ENCODE assay signal across 7 mouse cellular contexts in genomic region chr2:152293179-152293726, GRCm38 (mm10). TPM values are rescaled to one million over a fixed set of nuclear protein-coding genes. Genes with fewer than 3 reads are reported as not detected.
DNase-seq lines count a peak whose midpoint lies in the region; ATAC-seq and TF ChIP-seq lines count a peak whose summit lies in the region.

No protein-coding gene starts in this region.

- H3K27me3 ChIP-seq in lung, postnatal 0 days (replicated peaks; ENCODE audit: insufficient read depth, low read length): no peaks in the 10 kb centered on the region
- H3K27me3 ChIP-seq in limb, embryonic 13.5 days: no peaks in the 10 kb centered on the region
- no peaks in the 10 kb centered on the region for H3K27me3 ChIP-seq in small intestine, adult 2 months (ENCODE audit: control insufficient read depth, insufficient read depth, low read length)

- no peak for TF ChIP-seq POLR2A in embryonic fibroblast, embryonic 13.5 days (IDR thresholded peaks at IDR 0.05; ENCODE audit: low read depth, low read length)
- TF ChIP-seq POLR2A in small intestine, adult 2 months (IDR thresholded peaks at IDR 0.05; ENCODE audit: low read depth, low read length): no peak

- H3K27ac ChIP-seq in lung, postnatal 0 days (ENCODE audit: low read length): no peak overlapping the region
- H3K27ac ChIP-seq in embryonic fibroblast, embryonic 13.5 days (ENCODE audit: insufficient read depth, low read length): no peak overlapping the region
- no peak overlapping the region for H3K27ac ChIP-seq in limb, embryonic 13.5 days
- no peak overlapping the region for H3K27ac ChIP-seq in small intestine, adult 2 months (ENCODE audit: insufficient read depth, low read depth, low read length)

- peak overlapping the region; percentile 72 for H3K4me2 ChIP-seq in lung, postnatal 0 days (replicated peaks; ENCODE audit: low read depth, low read length)
- H3K4me2 ChIP-seq in limb, embryonic 13.5 days (replicated peaks): peak overlapping the region; percentile 86

- ATAC-seq in lung, postnatal 0 days: peak; percentile 7
- ATAC-seq in limb, embryonic 13.5 days (ENCODE audit: low FRiP score, low read depth): peak; percentile 60

- H3K4me1 ChIP-seq in lung, postnatal 0 days (ENCODE audit: insufficient read depth, low read depth, low read length): peaks cover 13% of the 10 kb centered on the region
- H3K4me1 ChIP-seq in embryonic fibroblast, embryonic 13.5 days (ENCODE audit: control insufficient read depth, insufficient read depth, low read length): peaks cover 8% of the 10 kb centered on the region
- H3K4me1 ChIP-seq in limb, embryonic 13.5 days: peaks cover 20% of the 10 kb centered on the region
- peaks cover 9% of the 10 kb centered on the region; the same call in 1 of the 2 replicates for H3K4me1 ChIP-seq in small intestine, adult 2 months (ENCODE audit: control insufficient read depth, insufficient read depth, insufficient read length, low read length)

- WGBS in lung, postnatal 0 days: under 1% methylated on average over 15 of the region's 15 CpGs
- WGBS in limb, embryonic 13.5 days: 2% methylated on average over 15 of the region's 15 CpGs
- under 1% methylated on average over 15 of the region's 15 CpGs for WGBS in small intestine, adult 2 months

- TF ChIP-seq CTCF in lung, postnatal 0 days (IDR thresholded peaks at IDR 0.05): no peak
- TF ChIP-seq CTCF in embryonic fibroblast, embryonic 13.5 days (IDR thresholded peaks at IDR 0.05; ENCODE audit: borderline replicate concordance, insufficient read depth, low read length): no peak
- TF ChIP-seq CTCF in small intestine, adult 2 months (IDR thresholded peaks at IDR 0.05; ENCODE audit: extremely low read depth, insufficient read length, insufficient replicate concordance, low read depth, low read length): no peak

- no peaks in the 10 kb centered on the region for H3K36me3 ChIP-seq in lung, postnatal 0 days (ENCODE audit: insufficient read depth, low read length)
- H3K36me3 ChIP-seq in limb, embryonic 13.5 days: 0 out of 2 replicates have a peak, but pooled peaks cover 7% of the 10 kb centered on the region
- peaks cover 2% of the 10 kb centered on the region; the same call in 1 of the 2 replicates for H3K36me3 ChIP-seq in small intestine, adult 2 months (ENCODE audit: control insufficient read depth, insufficient read depth, low read length)

- peak; percentile 9 for DNase-seq in lung, postnatal 0 days (ENCODE audit: low spot score)
- no peak for DNase-seq in lung, postnatal 4 days
- DNase-seq in testis, postnatal 10 days (ENCODE audit: low spot score): no peak
- DNase-seq in layer of hippocampus, postnatal 10 days (ENCODE audit: low spot score in 2 of 2): no peak

- TF ChIP-seq EP300 in lung, postnatal 0 days (IDR thresholded peaks at IDR 0.05): no peak

- H3K4me3 ChIP-seq in lung, postnatal 0 days (ENCODE audit: low read depth, low read length): peak overlapping the region; percentile 87
- peak overlapping the region; percentile 63 for H3K4me3 ChIP-seq in embryonic fibroblast, embryonic 13.5 days (ENCODE audit: insufficient read depth, low read length)
- H3K4me3 ChIP-seq in limb, embryonic 13.5 days: peak overlapping the region; percentile 87
- peak overlapping the region; percentile 91 for H3K4me3 ChIP-seq in small intestine, adult 2 months (ENCODE audit: low read depth, low read length)

- no peaks in the 10 kb centered on the region for H3K9me3 ChIP-seq in lung, postnatal 0 days (ENCODE audit: low read length)
- no peaks in the 10 kb centered on the region for H3K9me3 ChIP-seq in limb, embryonic 13.5 days

- peak overlapping the region; percentile 90; the same call in 1 of the 2 replicates for H3K9ac ChIP-seq in lung, postnatal 0 days (replicated peaks; ENCODE audit: low read depth)
- peak overlapping the region; percentile 94 for H3K9ac ChIP-seq in limb, embryonic 13.5 days

RNA-seq across cellular contexts. Expression of gene Tbc1d20, which starts 0.4 kb away (rescaled TPM):
- 37.5 and 38.8 TPM in 2 replicates for polyA plus RNA-seq in lung, postnatal 0 days (2015; fragmentation: Nextera tagmentation; extraction: Ambion mirVana)
- 61.7 and 74.1 TPM in 2 replicates for polyA plus RNA-seq in embryonic fibroblast, embryonic 13.5 days (2011; ENCODE audit: insufficient read length, low read depth, missing spikeins)
- 47.1 and 47.7 TPM in 2 replicates for polyA plus RNA-seq in limb, embryonic 13.5 days (2015; fragmentation: Nextera tagmentation; extraction: Ambion mirVana)
- 23.4 and 49.6 TPM in 2 replicates for polyA plus RNA-seq in small intestine, adult 2 months (2012; rRNA removed)
- 10 to 100 TPM; 47.6 to 52.3 TPM for total RNA-seq in layer of hippocampus, postnatal 10 days (2021)

RNA-seq across cellular contexts. Expression of gene Rbck1, which starts 39.2 kb away (rescaled TPM):
- polyA plus RNA-seq in lung, postnatal 0 days (2015; fragmentation: Nextera tagmentation; extraction: Ambion mirVana): 67.9 and 74.4 TPM in 2 replicates
- polyA plus RNA-seq in embryonic fibroblast, embryonic 13.5 days (2011; ENCODE audit: insufficient read length, low read depth, missing spikeins): 59.0 and 79.2 TPM in 2 replicates
- polyA plus RNA-seq in limb, embryonic 13.5 days (2015; fragmentation: Nextera tagmentation; extraction: Ambion mirVana): 83.3 and 86.9 TPM in 2 replicates
- polyA plus RNA-seq in small intestine, adult 2 months (2012; rRNA removed): 185 and 340 TPM in 2 replicates
- total RNA-seq in layer of hippocampus, postnatal 10 days (2021): 100 to 1,000 TPM; 101 to 102 TPM

RNA-seq across cellular contexts. Expression of gene Trib3, which starts 50.6 kb away (rescaled TPM):
- 5.7 and 6.7 TPM in 2 replicates for polyA plus RNA-seq in lung, postnatal 0 days (2015; fragmentation: Nextera tagmentation; extraction: Ambion mirVana)
- 49.1 and 85.1 TPM in 2 replicates for polyA plus RNA-seq in embryonic fibroblast, embryonic 13.5 days (2011; ENCODE audit: insufficient read length, low read depth, missing spikeins)
- polyA plus RNA-seq in limb, embryonic 13.5 days (2015; fragmentation: Nextera tagmentation; extraction: Ambion mirVana): 1.5 and 2.2 TPM in 2 replicates
- polyA plus RNA-seq in small intestine, adult 2 months (2012; rRNA removed): 5.1 and 23.5 TPM in 2 replicates
- total RNA-seq in layer of hippocampus, postnatal 10 days (2021): under 1 TPM; 0.30 to 0.58 TPM
